ENCODE assay signal across 8 mouse cellular contexts in the genomic region with DNA sequence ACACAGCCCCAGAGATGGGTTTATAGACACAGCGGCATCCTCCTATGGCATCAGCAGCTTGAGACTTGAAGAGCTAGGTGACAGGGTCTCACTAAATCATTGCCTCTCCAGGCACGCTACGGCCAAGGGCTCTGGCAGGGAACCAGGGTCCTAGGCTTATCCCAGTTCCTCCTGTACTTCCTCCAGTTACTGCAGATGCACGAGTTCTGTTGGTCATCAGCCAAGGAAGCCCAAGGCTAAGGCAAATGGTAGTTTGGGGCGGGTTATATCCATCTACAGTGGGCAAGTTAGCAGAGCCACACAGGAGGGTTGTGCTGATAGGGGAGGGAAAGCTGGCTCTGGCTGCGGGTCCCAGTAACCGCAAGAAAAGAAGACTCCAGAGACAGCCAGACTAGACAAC. TPM values are rescaled to one million over a fixed set of nuclear protein-coding genes. Genes with fewer than 3 reads are reported as not detected.
DNase-seq lines count a peak whose midpoint lies in the region; ATAC-seq and TF ChIP-seq lines count a peak whose summit lies in the region.

No protein-coding gene starts in this region.

- no peak overlapping the region for H3K9ac ChIP-seq in kidney, embryonic 16.5 days (replicated peaks; ENCODE audit: low read length)

- no peaks in the 10 kb centered on the region for H3K36me3 ChIP-seq in kidney, embryonic 16.5 days (ENCODE audit: insufficient read depth, low read length)
- no peaks in the 10 kb centered on the region for H3K36me3 ChIP-seq in myocyte (ENCODE audit: control insufficient read depth, insufficient read depth)

- H3ac ChIP-seq in myocyte (ENCODE audit: control insufficient read depth, insufficient read length), result no peak overlapping the region

- peak; percentile 29 to 65 for DNase-seq in layer of hippocampus, postnatal 14 days (ENCODE audit: low spot score in 2 of 2)
- no peak for DNase-seq in layer of hippocampus, adult 18-20 months (ENCODE audit: low spot score in 2 of 2)
- peak; percentile 68 for DNase-seq in adrenal gland, adult 8-10 months
- DNase-seq in heart, adult 18-20 months, result peak; percentile 82 to 89
- DNase-seq in cerebellum, postnatal 36 days, result no peak

- H3K27me3 ChIP-seq in kidney, embryonic 16.5 days (ENCODE audit: insufficient read depth, low read length), result no peaks in the 10 kb centered on the region
- H3K27me3 ChIP-seq in myocyte (ENCODE audit: control insufficient read depth, insufficient read depth, insufficient read length), result no peaks in the 10 kb centered on the region

- 0 out of 2 replicates have a peak, but pooled peaks have one; percentile 26 for ATAC-seq in kidney, embryonic 16.5 days (ENCODE audit: low FRiP score, low TSS enrichment)
- no peak for ATAC-seq in erythroid progenitor cell, adult 5-6 weeks (replicated peaks; ENCODE audit: low FRiP score, poor library complexity, severe bottlenecking)

- H3K79me2 ChIP-seq in myocyte (ENCODE audit: control insufficient read depth, insufficient read depth), result peaks cover 48% of the 10 kb centered on the region

- H3K4me2 ChIP-seq in kidney, embryonic 16.5 days (replicated peaks; ENCODE audit: low read depth, low read length), result no peak overlapping the region
- peak overlapping the region; percentile 88 for H3K4me2 ChIP-seq in myocyte (ENCODE audit: low read depth)

- H3K4me1 ChIP-seq in kidney, embryonic 16.5 days (ENCODE audit: insufficient read depth, low read length), result peaks cover 32% of the 10 kb centered on the region

- H3K4me3 ChIP-seq in kidney, embryonic 16.5 days (ENCODE audit: low read length), result no peak overlapping the region
- H3K4me3 ChIP-seq in myocyte, result no peak overlapping the region

- TF ChIP-seq POLR2A in myocyte (IDR thresholded peaks at IDR 0.05; ENCODE audit: insufficient read length, low read depth), result no peak

- 44% methylated on average over 7 of the region's 7 CpGs for WGBS in kidney, embryonic 16.5 days

- H3K27ac ChIP-seq in kidney, embryonic 16.5 days (ENCODE audit: low read length), result no peak overlapping the region

- H3K9me3 ChIP-seq in kidney, embryonic 16.5 days (ENCODE audit: low read length), result no peaks in the 10 kb centered on the region

TF ChIP-seq in myocyte, 11 proteins besides CTCF, POLR2A, EP300 and RAD21:
- no peak for TF ChIP-seq MYOG (IDR thresholded peaks at IDR 0.05; ENCODE audit: control insufficient read depth in 1 of 3, insufficient read depth in 1 of 3, insufficient read length in 2 of 3, low read depth in 2 of 3)
- no peak for TF ChIP-seq TCF3 (IDR thresholded peaks at IDR 0.05; ENCODE audit: insufficient read length, low read depth)
- no peak for TF ChIP-seq MYOD1 (IDR thresholded peaks at IDR 0.05; ENCODE audit: control insufficient read depth in 1 of 3, insufficient read length in 2 of 3, low read depth in 2 of 3)
- no peak for TF ChIP-seq MAX (IDR thresholded peaks at IDR 0.05; ENCODE audit: low read depth)
- no peak for TF ChIP-seq E2F4 (IDR thresholded peaks at IDR 0.05; ENCODE audit: insufficient read depth)
- no peak for TF ChIP-seq CEBPB (IDR thresholded peaks at IDR 0.05; ENCODE audit: insufficient read depth, poor library complexity, severe bottlenecking)
- TF ChIP-seq TCF12 (IDR thresholded peaks at IDR 0.05; ENCODE audit: insufficient read depth, poor library complexity, severe bottlenecking), result no peak
- no peak for TF ChIP-seq POLR2AphosphoS2 (IDR thresholded peaks at IDR 0.05; ENCODE audit: insufficient read length, low read depth)
- no peak for TF ChIP-seq USF1 (IDR thresholded peaks at IDR 0.05; ENCODE audit: low read depth)
- TF ChIP-seq REST (IDR thresholded peaks at IDR 0.05; ENCODE audit: insufficient read depth, insufficient read length), result no peak
- no peak for TF ChIP-seq SRF (IDR thresholded peaks at IDR 0.05; ENCODE audit: control insufficient read depth, insufficient read length, low read depth)

RNA-seq across cellular contexts. Expression of a gene that starts 50.1 kb away (rescaled TPM):
- total RNA-seq in layer of hippocampus, postnatal 14 days (2021), result 100 to 1,000 TPM; 150 to 168 TPM
- total RNA-seq in layer of hippocampus, adult 18-20 months (2021), result 100 to 1,000 TPM; 272 to 277 TPM
- 100 to 1,000 TPM in 1 of 4 experiments, 10 to 100 TPM in 3; 92.3 to 122 (median 99.0) TPM for total RNA-seq in adrenal gland, adult 8-10 months (2022)
- 10 to 100 TPM; 47.0 to 51.1 TPM for total RNA-seq in heart, adult 18-20 months (2021)
- polyA plus RNA-seq in kidney, embryonic 16.5 days (2015; fragmentation: Nextera tagmentation; extraction: Ambion mirVana), result 141 and 157 TPM in 2 replicates
- polyA plus RNA-seq in myocyte (2012; fragmentation: generic; extraction: Trizol), result 219 TPM
- 46.5 and 48.6 TPM in 2 replicates for total RNA-seq in erythroid progenitor cell, adult 5-6 weeks (2015; ENCODE audit: low replicate concordance)
- 31.8 and 44.7 TPM in 2 replicates for total RNA-seq in erythroid progenitor cell, adult 5-6 weeks (2017; ENCODE audit: low replicate concordance)

Comparison
In these comparisons a context has a peak if more than half of its experiments do, and no peak if none do; other contexts are left out.
1. DNase-seq: peak in layer of hippocampus, postnatal 14 days (2 of 2), adrenal gland, adult 8-10 months (single experiment) and heart, adult 18-20 months (2 of 2); none in layer of hippocampus, adult 18-20 months (0 of 2) and cerebellum, postnatal 36 days (0 of 2).